Mouse (Mus musculus): ENCODE measurements around the gene Map3k11. TPM values are rescaled to one million over a fixed set of nuclear protein-coding genes. Genes with fewer than 3 reads are reported as not detected.
"Not testable (repeated sequence)": the region's sequence is repeated elsewhere in the genome, so short reads cannot be mapped to it uniquely, and the experiment has no call there.

The Map3k11 gene
- polyA plus RNA-seq, 1 experiment from 2014 or later = 12.5 TPM

- no peak for ATAC-seq (replicated peaks)
- Histone ChIP-seq H3K9me3 (no peaks in the 10 kb centered on the region), H3K9ac (no peak overlapping the region), H3K4me2 (no peak overlapping the region), H3K4me3 (no peak overlapping the region), H3K4me1 (peaks cover 21% of the 10 kb centered on the region), H3K27me3 (replicated peaks) (no peaks in the 10 kb centered on the region), H3K36me3 (replicated peaks) (peaks cover 61% of the 10 kb centered on the region), H3K27ac (no peak overlapping the region)
- 92% methylated on average over 13 of the region's 13 CpGs for whole genome bisulfite sequencing
These were observed 3.6 kb upstream of the Map3k11 start for GRCm38 (mm10) chr19:5684985-5685384.

GRCm38 (mm10) chr19:5685431-5685830 lies 3.1 kb upstream of the Map3k11 start:
- Histone ChIP-seq H3K4me3 (no peak overlapping the region), H3K36me3 (replicated peaks) (peaks cover 58% of the 10 kb centered on the region), H3K9me3 (no peaks in the 10 kb centered on the region), H3K27ac (no peak overlapping the region), H3K4me1 (peaks cover 25% of the 10 kb centered on the region), H3K4me2 (no peak overlapping the region), H3K27me3 (replicated peaks) (no peaks in the 10 kb centered on the region), H3K9ac (no peak overlapping the region)
- ATAC-seq (replicated peaks) = no peak
- WGBS = 94% methylated on average over 19 of the region's 19 CpGs

DNA sequence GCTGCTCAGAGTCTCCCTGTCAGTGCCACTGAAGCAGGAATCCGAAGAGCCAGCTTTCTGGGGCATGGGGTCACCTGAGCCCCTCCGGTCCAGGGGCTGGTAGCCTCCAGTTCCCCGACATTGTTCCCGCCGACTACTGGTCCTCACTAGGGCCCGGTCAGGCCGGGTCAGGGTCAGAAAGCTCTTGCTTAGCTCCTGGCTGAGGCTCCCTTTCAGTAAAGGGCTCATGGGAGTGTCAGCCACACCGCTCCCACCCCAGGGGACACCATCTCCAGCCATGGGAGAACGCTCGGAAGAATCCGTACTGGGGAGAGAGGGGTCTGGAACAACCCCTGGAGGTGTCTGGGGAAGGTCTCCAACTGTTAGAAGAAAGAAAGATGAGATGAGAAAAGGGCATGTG lies 2.7 kb upstream of the Map3k11 start:
- 95% methylated on average over 11 of the region's 11 CpGs for WGBS
- Histone ChIP-seq H3K27me3 (replicated peaks) (no peaks in the 10 kb centered on the region), H3K9ac (no peak overlapping the region), H3K27ac (no peak overlapping the region), H3K4me1 (peaks cover 30% of the 10 kb centered on the region), H3K4me2 (no peak overlapping the region), H3K36me3 (replicated peaks) (peaks cover 55% of the 10 kb centered on the region), H3K9me3 (no peaks in the 10 kb centered on the region), H3K4me3 (no peak overlapping the region)
- ATAC-seq (replicated peaks) = no peak

DNA sequence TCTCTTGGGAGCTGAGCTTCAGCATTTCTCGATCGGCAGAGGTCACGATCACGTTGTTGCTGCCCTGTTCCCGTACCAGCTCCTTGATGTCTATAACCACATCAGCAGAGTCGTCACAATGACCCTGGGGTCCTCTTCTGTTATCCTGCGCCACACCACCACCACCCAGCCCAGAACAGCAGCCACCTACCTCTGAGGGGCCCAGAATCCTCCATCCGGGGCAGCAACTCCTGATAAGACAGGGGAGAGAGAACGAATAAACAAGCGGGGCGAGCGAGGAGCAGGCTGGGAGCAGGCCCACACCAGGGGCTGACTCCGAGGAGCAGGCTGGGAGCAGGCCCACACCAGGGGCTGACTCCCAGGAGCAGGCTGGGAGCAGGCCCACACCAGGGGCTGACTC lies 2.1 kb upstream of the Map3k11 start:
- H3K9ac ChIP-seq = no peak overlapping the region
- no peak overlapping the region for H3K4me2 ChIP-seq
- H3K36me3 ChIP-seq (replicated peaks) = peaks cover 50% of the 10 kb centered on the region
- 93% methylated on average over 13 of the region's 13 CpGs for WGBS
- H3K27me3 ChIP-seq (replicated peaks) = no peaks in the 10 kb centered on the region
- H3K4me1 ChIP-seq = peaks cover 36% of the 10 kb centered on the region
- no peak overlapping the region for H3K27ac ChIP-seq
- H3K4me3 ChIP-seq = no peak overlapping the region
- no peak for ATAC-seq (replicated peaks)
- H3K9me3 ChIP-seq = no peaks in the 10 kb centered on the region

DNA sequence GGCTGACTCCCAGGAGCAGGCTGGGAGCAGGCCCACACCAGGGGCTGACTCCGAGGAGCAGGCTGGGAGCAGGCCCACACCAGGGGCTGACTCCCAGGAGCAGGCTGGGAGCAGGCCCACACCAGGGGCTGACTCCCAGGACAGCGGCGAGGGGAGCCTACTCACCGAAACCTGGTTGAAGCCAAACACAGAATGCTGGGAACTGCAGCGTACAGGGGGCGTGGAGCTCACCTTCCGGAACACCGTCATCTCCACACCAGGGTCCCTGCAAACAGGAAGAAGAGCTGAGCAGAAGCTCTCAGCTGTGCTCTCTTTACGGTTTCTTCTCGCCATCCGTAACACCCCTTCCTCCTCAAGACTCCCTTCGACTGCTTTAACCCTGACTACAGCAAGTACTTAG lies 1.6 kb upstream of the Map3k11 start:
- not testable (repeated sequence) for H3K27me3 ChIP-seq (replicated peaks); H3K9me3 ChIP-seq; ATAC-seq (replicated peaks); H3K27ac ChIP-seq
- Histone ChIP-seq H3K4me3 (peak overlapping the region; percentile 98; the same call in 1 of the 2 replicates), H3K4me1 (peaks cover 41% of the 10 kb centered on the region), H3K9ac (peak overlapping the region; percentile 95; the same call in 1 of the 2 replicates), H3K4me2 (peak overlapping the region; percentile 99), H3K36me3 (replicated peaks) (peaks cover 45% of the 10 kb centered on the region)
- WGBS = 96% methylated on average over 12 of the region's 12 CpGs

DNA sequence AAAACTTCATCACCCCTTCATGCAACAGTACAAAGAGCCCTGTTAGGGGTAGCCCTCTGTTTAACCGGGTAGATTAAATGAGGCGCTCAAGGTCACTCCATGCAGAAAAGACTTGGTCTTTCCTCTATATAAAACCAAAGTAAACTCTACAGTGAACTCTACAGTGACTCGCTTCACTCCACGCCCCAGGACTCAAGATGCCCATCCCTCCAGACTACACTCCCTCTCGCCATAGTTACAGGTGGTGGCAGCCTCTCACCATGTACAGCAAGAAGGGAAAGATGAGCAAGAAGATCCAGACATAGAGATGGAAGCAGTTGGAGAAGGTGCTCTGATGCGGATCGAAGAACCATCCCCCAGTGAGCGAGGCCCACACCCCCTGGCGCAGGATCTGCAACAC lies 804 bp upstream of the Map3k11 start:
- peaks cover 37% of the 10 kb centered on the region for H3K36me3 ChIP-seq (replicated peaks)
- no peaks in the 10 kb centered on the region for H3K9me3 ChIP-seq
- H3K4me1 ChIP-seq = peaks cover 49% of the 10 kb centered on the region
- ATAC-seq (replicated peaks) = no peak
- H3K4me2 ChIP-seq = peak overlapping the region; percentile 99
- H3K9ac ChIP-seq = peak overlapping the region; percentile 95
- H3K27me3 ChIP-seq (replicated peaks) = no peaks in the 10 kb centered on the region
- peak overlapping the region; percentile 88 for H3K27ac ChIP-seq
- 21% methylated on average over 9 of the region's 9 CpGs for WGBS
- H3K4me3 ChIP-seq = peak overlapping the region; percentile 98

DNA sequence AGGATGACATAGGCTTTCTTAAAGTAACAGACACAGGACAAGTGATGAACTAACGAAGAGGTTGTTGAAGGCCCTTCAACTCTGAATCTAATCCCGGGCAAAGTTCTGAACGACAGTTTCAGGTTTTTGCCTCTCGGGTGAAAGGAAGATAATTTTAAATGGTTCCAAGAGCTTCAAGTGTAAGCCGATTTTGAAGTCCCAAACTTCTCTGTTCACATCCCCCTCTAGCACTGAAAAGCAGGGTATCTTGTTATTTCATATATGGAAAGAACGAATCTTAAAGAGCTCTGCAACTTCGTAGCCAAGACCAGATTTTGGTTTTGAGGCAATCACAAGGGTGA lies 516 bp downstream of the Map3k11 start:
- H3K36me3 ChIP-seq (replicated peaks) = peaks cover 24% of the 10 kb centered on the region
- ATAC-seq (replicated peaks) = no peak
- WGBS = under 1% methylated on average over 7 of the region's 7 CpGs
- H3K27me3 ChIP-seq (replicated peaks) = no peaks in the 10 kb centered on the region
- peak overlapping the region; percentile 99 for H3K4me2 ChIP-seq
- H3K27ac ChIP-seq = peak overlapping the region; percentile 88
- H3K9ac ChIP-seq = peak overlapping the region; percentile 61
- no peaks in the 10 kb centered on the region for H3K9me3 ChIP-seq
- H3K4me3 ChIP-seq = peak overlapping the region; percentile 98
- peaks cover 53% of the 10 kb centered on the region for H3K4me1 ChIP-seq

DNA sequence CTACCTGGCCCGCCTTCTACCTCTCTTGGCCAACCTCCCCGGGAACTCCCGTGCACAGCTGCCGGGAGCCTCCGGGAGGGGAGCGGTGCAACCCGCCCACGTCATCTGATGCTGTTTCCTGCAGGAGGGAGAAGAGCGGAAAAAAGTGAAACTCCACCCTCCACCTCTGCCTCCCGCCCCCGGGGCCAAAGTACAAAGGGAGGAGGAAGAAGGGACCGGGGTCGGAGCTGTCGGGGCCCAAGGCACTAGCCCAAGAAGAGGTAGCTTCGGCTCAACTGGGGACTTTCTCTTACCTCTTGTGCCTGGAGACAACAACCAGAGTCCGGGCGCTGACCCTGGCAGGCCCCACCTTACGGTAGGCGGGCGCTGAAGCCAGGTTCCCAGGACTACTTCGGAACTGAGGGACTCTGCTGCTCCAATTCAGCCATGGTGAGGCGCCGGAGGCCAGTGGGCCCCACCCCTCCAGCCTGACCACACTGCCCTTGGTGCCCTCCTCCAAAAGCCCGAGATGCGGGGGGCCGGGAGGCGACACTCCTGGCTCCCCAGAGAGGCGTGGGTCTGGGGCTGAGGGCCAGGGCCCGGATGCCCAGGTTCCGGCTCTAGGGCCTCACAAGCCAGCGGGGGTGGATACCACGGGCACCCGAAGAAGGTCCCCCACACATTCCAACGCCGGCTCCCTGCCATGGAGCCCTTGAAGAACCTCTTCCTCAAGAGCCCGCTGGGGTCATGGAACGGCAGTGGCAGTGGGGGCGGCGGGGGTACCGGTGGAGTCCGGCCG lies 1.2 kb downstream of the Map3k11 start:
- Histone ChIP-seq H3K27ac (peak overlapping the region; percentile 88), H3K4me3 (peak overlapping the region; percentile 98), H3K4me1 (peaks cover 53% of the 10 kb centered on the region), H3K4me2 (peak overlapping the region; percentile 99), H3K27me3 (replicated peaks) (no peaks in the 10 kb centered on the region), H3K36me3 (replicated peaks) (peaks cover 17% of the 10 kb centered on the region), H3K9ac (peak overlapping the region; percentile 61), H3K9me3 (no peaks in the 10 kb centered on the region)
- 15% methylated on average over 42 of the region's 42 CpGs for WGBS
- peak; percentile 10 for ATAC-seq (replicated peaks)

DNA sequence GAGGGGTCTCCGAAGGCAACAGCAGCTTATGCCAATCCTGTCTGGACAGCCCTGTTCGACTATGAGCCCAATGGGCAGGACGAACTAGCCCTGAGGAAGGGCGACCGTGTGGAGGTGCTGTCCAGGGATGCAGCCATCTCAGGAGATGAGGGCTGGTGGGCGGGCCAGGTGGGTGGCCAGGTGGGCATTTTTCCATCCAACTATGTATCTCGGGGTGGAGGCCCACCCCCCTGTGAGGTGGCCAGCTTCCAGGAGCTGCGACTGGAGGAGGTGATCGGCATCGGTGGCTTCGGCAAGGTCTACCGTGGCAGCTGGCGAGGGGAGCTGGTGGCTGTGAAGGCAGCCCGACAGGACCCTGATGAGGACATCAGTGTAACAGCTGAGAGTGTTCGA lies 1.8 kb downstream of the Map3k11 start:
- H3K27me3 ChIP-seq (replicated peaks) = 0 out of 2 replicates have a peak, but pooled peaks cover 3% of the 10 kb centered on the region
- H3K36me3 ChIP-seq (replicated peaks) = peaks cover 12% of the 10 kb centered on the region
- H3K4me3 ChIP-seq = peak overlapping the region; percentile 98
- WGBS = 74% methylated on average over 15 of the region's 15 CpGs
- H3K4me2 ChIP-seq = peak overlapping the region; percentile 99
- H3K9me3 ChIP-seq = no peaks in the 10 kb centered on the region
- ATAC-seq (replicated peaks) = no peak
- peak overlapping the region; percentile 61 for H3K9ac ChIP-seq
- peak overlapping the region; percentile 88; the same call in 1 of the 2 replicates for H3K27ac ChIP-seq
- H3K4me1 ChIP-seq = peaks cover 53% of the 10 kb centered on the region

- WGBS = 86% methylated on average over 5 of the region's 5 CpGs
These were observed 3.1 kb downstream of the Map3k11 start for GRCm38 (mm10) chr19:5691601-5692000.

GRCm38 (mm10) chr19:5692086-5692912 lies 3.8 kb downstream of the Map3k11 start:
- ATAC-seq (replicated peaks) = no peak
- no peak overlapping the region for H3K27ac ChIP-seq
- no peaks in the 10 kb centered on the region; the same call in 1 of the 2 replicates for H3K36me3 ChIP-seq (replicated peaks)
- peak overlapping the region; percentile 99 for H3K4me2 ChIP-seq
- WGBS = 60% methylated on average over 10 of the region's 10 CpGs
- 0 out of 2 replicates have a peak, but pooled peaks cover 3% of the 10 kb centered on the region for H3K27me3 ChIP-seq (replicated peaks)
- peak overlapping the region; percentile 19; the same call in 1 of the 2 replicates for H3K9ac ChIP-seq
- H3K4me1 ChIP-seq = peaks cover 57% of the 10 kb centered on the region
- no peaks in the 10 kb centered on the region for H3K9me3 ChIP-seq
- no peak overlapping the region for H3K4me3 ChIP-seq

More at GRCm38 (mm10) chr19:5691601-5692000, 3.1 kb downstream of the Map3k11 start:
- Histone ChIP-seq H3K4me3 (no peak overlapping the region; the same call in 1 of the 2 replicates), H3K27me3 (replicated peaks) (0 out of 2 replicates have a peak, but pooled peaks cover 3% of the 10 kb centered on the region), H3K4me2 (peak overlapping the region; percentile 99), H3K9me3 (no peaks in the 10 kb centered on the region), H3K27ac (no peak overlapping the region), H3K9ac (no peak overlapping the region; the same call in 1 of the 2 replicates), H3K36me3 (replicated peaks) (no peaks in the 10 kb centered on the region; the same call in 1 of the 2 replicates), H3K4me1 (peaks cover 60% of the 10 kb centered on the region)
- no peak for ATAC-seq (replicated peaks)

- WGBS = 83% methylated on average over 10 of the region's 10 CpGs
These were observed 4.4 kb downstream of the Map3k11 start for GRCm38 (mm10) chr19:5692913-5693396.

More at GRCm38 (mm10) chr19:5692913-5693396, 4.4 kb downstream of the Map3k11 start:
- Histone ChIP-seq H3K9ac (no peak overlapping the region; the same call in 1 of the 2 replicates), H3K27ac (no peak overlapping the region), H3K4me2 (peak overlapping the region; percentile 99), H3K36me3 (replicated peaks) (peaks cover 6% of the 10 kb centered on the region; the same call in 1 of the 2 replicates), H3K27me3 (replicated peaks) (0 out of 2 replicates have a peak, but pooled peaks cover 3% of the 10 kb centered on the region), H3K9me3 (no peaks in the 10 kb centered on the region), H3K4me3 (no peak overlapping the region), H3K4me1 (peaks cover 50% of the 10 kb centered on the region)
- ATAC-seq (replicated peaks) = no peak
